Mouse (Mus musculus): ENCODE measurements around the gene Bsph2. TPM values are rescaled to one million over a fixed set of nuclear protein-coding genes. Genes with fewer than 3 reads are reported as not detected.

The Bsph2 gene
- not detected in 2 replicates for polyA plus RNA-seq (2014; fragmentation: Nextera tagmentation; extraction: Ambion mirVana)

GRCm38 (mm10) chr7:13570967-13571366 is at the start of gene Bsph2:
Bsph2 (minus strand) TSS chr7:13571067.
- no peaks in the 10 kb centered on the region for H3K9me3 ChIP-seq (ENCODE audit: control insufficient read depth, low read length)
- no peak within 1 kb of the TSS for H3K9ac ChIP-seq (replicated peaks; ENCODE audit: low read depth, low read length)
- no peak for ATAC-seq (ENCODE audit: low read depth)

GRCm38 (mm10) chr7:13511539-13511938 is 59.3 kb downstream of the Bsph2 start:
- no peaks in the 10 kb centered on the region for H3K9me3 ChIP-seq (ENCODE audit: control insufficient read depth, low read length)
- H3K27ac ChIP-seq (ENCODE audit: low read depth, low read length) = no peak overlapping the region
- WGBS = 67% methylated on average over 1 of the region's 1 CpGs
- no peak for ATAC-seq (ENCODE audit: low read depth)
- H3K4me3 ChIP-seq (ENCODE audit: low read depth, low read length) = no peak overlapping the region
- no peak overlapping the region for H3K4me2 ChIP-seq (ENCODE audit: low read depth, low read length)
- no peaks in the 10 kb centered on the region for H3K4me1 ChIP-seq (ENCODE audit: control insufficient read depth, insufficient read depth, low read length)
- no peaks in the 10 kb centered on the region for H3K27me3 ChIP-seq (ENCODE audit: control insufficient read depth, insufficient read depth, low read length)
- H3K9ac ChIP-seq (replicated peaks; ENCODE audit: low read depth, low read length) = no peak overlapping the region
- no peaks in the 10 kb centered on the region for H3K36me3 ChIP-seq (ENCODE audit: control insufficient read depth, insufficient read depth, low read length)

More at GRCm38 (mm10) chr7:13570967-13571366, at the start of gene Bsph2:
- no peak within 1 kb of the TSS for H3K4me2 ChIP-seq (ENCODE audit: low read depth, low read length)
- no peak within 1 kb of the TSS for H3K27ac ChIP-seq (ENCODE audit: low read depth, low read length)
- H3K27me3 ChIP-seq (ENCODE audit: control insufficient read depth, insufficient read depth, low read length) = no peaks in the 10 kb centered on the region
- no peaks in the 10 kb centered on the region for H3K4me1 ChIP-seq (ENCODE audit: control insufficient read depth, insufficient read depth, low read length)
- H3K36me3 ChIP-seq (ENCODE audit: control insufficient read depth, insufficient read depth, low read length) = no peaks in the 10 kb centered on the region
- H3K4me3 ChIP-seq (ENCODE audit: low read depth, low read length) = no peak within 1 kb of the TSS

Other genes with a start within 250 kb of the Bsph2 start
- gene Pla2g4c, start 246.4 kb downstream of the Bsph2 start, polyA plus RNA-seq (2014; fragmentation: Nextera tagmentation; extraction: Ambion mirVana) = 0.62 and 1.1 TPM in 2 replicates
- not detected in 2 replicates for gene Cabp5, start 172.9 kb downstream of the Bsph2 start, polyA plus RNA-seq (2014; fragmentation: Nextera tagmentation; extraction: Ambion mirVana)
- not detected in 2 replicates for gene Bsph1, start 120.2 kb downstream of the Bsph2 start, polyA plus RNA-seq (2014; fragmentation: Nextera tagmentation; extraction: Ambion mirVana)
- not detected in 2 replicates for gene Sult2a5, start 52.9 kb upstream of the Bsph2 start, polyA plus RNA-seq (2014; fragmentation: Nextera tagmentation; extraction: Ambion mirVana)
- not detected in 2 replicates for gene Sult2a2, start 162.4 kb upstream of the Bsph2 start, polyA plus RNA-seq (2014; fragmentation: Nextera tagmentation; extraction: Ambion mirVana)

All from neural tube, embryonic 14.5 days (tissue).